Mouse (Mus musculus): Measurements from ENCODE around the gene Gcn1l1. TPM values are rescaled to one million over a fixed set of nuclear protein-coding genes. Genes with fewer than 3 reads are reported as not detected.

Gcn1l1 gene
- polyA plus RNA-seq, 1 experiment from 2014 or later: 35.1 TPM

Small RNA genes within 50 kb of the gene (microRNA-seq; reads per million reads assigned to microRNA genes)
- gene Mir7029 (0.83 reads per million), gene Mir7030 (not detected)

Other genes starting within 250 kb of the Gcn1l1 start
- 111 and 127 TPM in 2 replicates for gene Srsf9, start 238.1 kb upstream of the Gcn1l1 start, polyA plus RNA-seq (2015; fragmentation: Nextera tagmentation; extraction: Ambion mirVana)
- gene Gatc, start 224.1 kb upstream of the Gcn1l1 start, polyA plus RNA-seq (2015; fragmentation: Nextera tagmentation; extraction: Ambion mirVana): 21.3 and 24.5 TPM in 2 replicates
- gene Triap1, start 224.0 kb upstream of the Gcn1l1 start, polyA plus RNA-seq (2015; fragmentation: Nextera tagmentation; extraction: Ambion mirVana): 49.4 and 60.9 TPM in 2 replicates
- gene Cox6a1, start 216.3 kb upstream of the Gcn1l1 start, polyA plus RNA-seq (2015; fragmentation: Nextera tagmentation; extraction: Ambion mirVana): 927 and 1,043 TPM in 2 replicates
- gene Msi1, start 135.7 kb upstream of the Gcn1l1 start, polyA plus RNA-seq (2015; fragmentation: Nextera tagmentation; extraction: Ambion mirVana): 3.5 and 4.9 TPM in 2 replicates
- 16.6 and 20.5 TPM in 2 replicates for gene Pla2g1b, start 99.0 kb upstream of the Gcn1l1 start, polyA plus RNA-seq (2015; fragmentation: Nextera tagmentation; extraction: Ambion mirVana)
- gene Sirt4, start 80.5 kb upstream of the Gcn1l1 start, polyA plus RNA-seq (2015; fragmentation: Nextera tagmentation; extraction: Ambion mirVana): 24.4 and 28.0 TPM in 2 replicates
- 41.9 and 44.5 TPM in 2 replicates for gene Pxn, start 58.6 kb upstream of the Gcn1l1 start, polyA plus RNA-seq (2015; fragmentation: Nextera tagmentation; extraction: Ambion mirVana)
- 1,450 and 1,538 TPM in 2 replicates for gene Rplp0, start 5.8 kb upstream of the Gcn1l1 start, polyA plus RNA-seq (2015; fragmentation: Nextera tagmentation; extraction: Ambion mirVana)
- 4.4 and 5.5 TPM in 2 replicates for gene Rab35, start 66.7 kb downstream of the Gcn1l1 start, polyA plus RNA-seq (2015; fragmentation: Nextera tagmentation; extraction: Ambion mirVana)
- 12.5 and 14.5 TPM in 2 replicates for gene Bicdl1, start 166.4 kb downstream of the Gcn1l1 start, polyA plus RNA-seq (2015; fragmentation: Nextera tagmentation; extraction: Ambion mirVana)